Mouse (Mus musculus) urinary bladder, postnatal 4 days (tissue): ENCODE measurements around the gene Actr1b.
A peak's percentile ranks its signal among the peaks of the same experiment; 100 is the strongest.
"Not testable (repeated sequence)": the region's sequence is repeated elsewhere in the genome, so short reads cannot be mapped to it uniquely, and the experiment has no call there.

Source experiments
- DNase-seq, 2 experiments: peaks; one replicate each; pipeline ENCODE4 v3.0.0; 2021 to 2022; ENCODE audit warnings: low spot score in 2 of 2

Gene Actr1b

GRCm38 (mm10) chr1:36707166-36707565 is 7.1 kb downstream of the Actr1b start:
- DNase-seq: no peak

- no peak for DNase-seq
Observed at GRCm38 (mm10) chr1:36697030-36697429, 17.2 kb downstream of the Actr1b start.

GRCm38 (mm10) chr1:36696411-36696810 is 17.8 kb downstream of the Actr1b start:
- DNase-seq: no peak

- DNase-seq: no peak
Observed at GRCm38 (mm10) chr1:36694871-36695270, 19.4 kb downstream of the Actr1b start.

GRCm38 (mm10) chr1:36691271-36692155 is 22.7 kb downstream of the Actr1b start, which contains the start of gene Cox5b:
Cox5b (plus strand) TSS chr1:36691449.
- DNase-seq: peak; percentile 94 to 96

GRCm38 (mm10) chr1:36690671-36691235 is 23.5 kb downstream of the Actr1b start:
- no peak for DNase-seq

GRCm38 (mm10) chr1:36683810-36684467 is 30.3 kb downstream of the Actr1b start:
- DNase-seq: peak; percentile 76 to 84

GRCm38 (mm10) chr1:36682620-36683355 is 31.4 kb downstream of the Actr1b start, which contains the start of gene Fam178b:
Fam178b (minus strand) TSS chr1:36683183.
- no peak for DNase-seq

- DNase-seq: no peak
Observed at GRCm38 (mm10) chr1:36680893-36681292, 33.3 kb downstream of the Actr1b start.

GRCm38 (mm10) chr1:36674936-36675335 is 39.3 kb downstream of the Actr1b start:
- no peak for DNase-seq

GRCm38 (mm10) chr1:36672648-36673350 is 41.4 kb downstream of the Actr1b start:
- DNase-seq: no peak

GRCm38 (mm10) chr1:36671260-36671659 is 43.0 kb downstream of the Actr1b start:
- no peak for DNase-seq

GRCm38 (mm10) chr1:36670256-36670655 is 44.0 kb downstream of the Actr1b start:
- no peak for DNase-seq

- not testable (repeated sequence) for DNase-seq
Observed at GRCm38 (mm10) chr1:36668007-36668406, 46.2 kb downstream of the Actr1b start.

GRCm38 (mm10) chr1:36665934-36666333 is 48.3 kb downstream of the Actr1b start:
- no peak for DNase-seq

GRCm38 (mm10) chr1:36665165-36665723 is 49.0 kb downstream of the Actr1b start:
- DNase-seq: no peak

- DNase-seq: no peak
Observed at GRCm38 (mm10) chr1:36664457-36664856, 49.8 kb downstream of the Actr1b start.

- DNase-seq: no peak
Observed at GRCm38 (mm10) chr1:36658621-36659399, 55.4 kb downstream of the Actr1b start.

- DNase-seq: no peak
Observed at GRCm38 (mm10) chr1:36657658-36658415, 56.4 kb downstream of the Actr1b start.
